Mouse (Mus musculus): ENCODE results near the gene Olfr554. TPM values are rescaled to one million over a fixed set of nuclear protein-coding genes. Genes with fewer than 3 reads are reported as not detected.
"Not testable (repeated sequence)": the region's sequence is repeated elsewhere in the genome, so short reads cannot be mapped to it uniquely, and the experiment has no call there.

The Olfr554 gene
- not detected for total RNA-seq (2021)
- long read RNA-seq, experiment 1: 0 reads
- long read RNA-seq, experiment 2: 0 reads

GRCm38 (mm10) chr7:102638132-102638531 is at the start of gene Olfr554:
Olfr554 (plus strand) TSS chr7:102638432.
- intact Hi-C loops (cut with DNase I; ENCODE audit: low total_unique reads): loop anchor here (5.0 kb wide), 1 partner anchor 126 kb away; no protein-coding TSS in a partner anchor
- DNase-seq: no peak

GRCm38 (mm10) chr7:102591786-102592185 is 46.4 kb upstream of the Olfr554 start, which contains the start of gene Olfr551:
Olfr551 (minus strand) TSS chr7:102591886.
- intact Hi-C loops (cut with DNase I; ENCODE audit: low total_unique reads): no loop called here
- no peak for DNase-seq

- no peak for DNase-seq
Measured at GRCm38 (mm10) chr7:102597378-102598031, 40.7 kb upstream of the Olfr554 start, which contains the start of gene Olfr552. Olfr552 (plus strand) TSS chr7:102597770.

GRCm38 (mm10) chr7:102618118-102618517 is 20.1 kb upstream of the Olfr554 start, which contains the start of gene Olfr553:
Olfr553 (minus strand) TSS chr7:102618218.
- no peak for DNase-seq
- intact Hi-C loops (cut with DNase I; ENCODE audit: low total_unique reads): no loop called here

More at GRCm38 (mm10) chr7:102597378-102598031, 40.7 kb upstream of the Olfr554 start, which contains the start of gene Olfr552:
- intact Hi-C loops (cut with DNase I; ENCODE audit: low total_unique reads): no loop called here

DNA sequence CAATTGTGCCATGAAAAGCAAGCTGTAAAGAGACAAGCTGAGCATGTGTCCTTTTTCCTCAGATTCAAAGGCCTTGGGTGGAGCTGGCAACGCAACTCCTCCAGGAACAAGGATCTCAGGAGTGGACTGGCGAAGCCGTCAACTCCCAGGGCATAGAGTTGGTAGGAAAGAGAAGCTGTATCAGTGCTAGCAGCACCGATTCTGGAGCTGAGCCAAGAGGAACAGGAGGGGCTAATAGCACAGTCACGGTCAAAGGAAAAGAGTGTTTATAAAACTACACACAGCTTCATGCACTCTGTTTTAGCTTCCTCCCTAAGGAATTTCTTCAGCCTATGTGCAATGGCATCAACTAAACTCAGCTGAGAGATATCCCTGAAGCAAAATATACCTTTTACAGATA is 18.6 kb upstream of the Olfr554 start:
- intact Hi-C loops (cut with DNase I; ENCODE audit: low total_unique reads): no loop called here
- no peak for DNase-seq

GRCm38 (mm10) chr7:102620368-102620767 is 17.9 kb upstream of the Olfr554 start:
- intact Hi-C loops (cut with DNase I; ENCODE audit: low total_unique reads); DNase-seq: not testable (repeated sequence)

DNA sequence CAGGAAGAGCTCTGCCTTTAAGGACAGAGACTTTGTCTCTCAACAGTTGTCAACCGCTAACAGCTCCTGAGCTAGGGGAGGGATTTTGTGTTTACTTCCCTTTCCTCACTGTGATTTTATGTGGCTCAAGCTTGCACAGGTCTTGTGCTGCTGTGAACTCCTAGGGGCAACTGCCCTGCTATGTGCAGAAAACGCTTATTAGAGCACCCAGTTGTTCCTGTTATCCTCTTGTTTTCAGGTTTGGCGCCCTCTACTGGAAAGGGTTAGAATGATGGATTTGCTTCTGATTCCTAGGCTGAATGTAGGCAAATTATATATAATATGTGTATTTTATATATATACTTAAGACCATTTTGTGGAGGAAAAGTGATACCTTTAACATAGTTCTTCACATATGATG is 1.6 kb upstream of the Olfr554 start:
- intact Hi-C loops (cut with DNase I; ENCODE audit: low total_unique reads): loop anchor here (5.0 kb wide), 1 partner anchor 124 kb away; no protein-coding TSS in a partner anchor
- DNase-seq: no peak

- DNase-seq; intact Hi-C loops (cut with DNase I; ENCODE audit: low total_unique reads): not testable (repeated sequence)
Measured at GRCm38 (mm10) chr7:102644945-102645344, 6.7 kb downstream of the Olfr554 start.

- intact Hi-C loops (cut with DNase I; ENCODE audit: low total_unique reads): no loop called here
- DNase-seq: no peak
Measured at GRCm38 (mm10) chr7:102658523-102658922, 20.3 kb downstream of the Olfr554 start, which contains the start of gene Olfr555. Olfr555 (plus strand) TSS chr7:102658823.

DNA sequence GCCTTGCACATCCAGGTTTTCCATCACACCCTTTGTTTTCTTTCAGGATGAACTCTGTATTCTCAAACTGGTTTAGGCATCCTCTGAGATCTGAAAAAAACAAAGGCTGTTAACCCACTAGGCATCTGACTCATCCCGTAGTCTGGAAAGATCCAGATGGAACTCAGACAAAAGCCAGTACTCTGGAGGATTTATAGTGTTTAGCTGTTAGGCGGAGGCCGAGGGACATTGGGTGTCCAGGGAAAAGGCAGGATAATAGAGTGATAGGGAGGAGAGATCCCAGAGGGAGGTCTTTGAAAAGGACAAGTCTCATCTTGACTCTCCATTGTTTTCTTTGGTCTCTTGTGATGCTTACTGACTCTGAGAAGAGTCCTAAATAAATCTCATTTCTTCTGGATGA is 26.4 kb downstream of the Olfr554 start, which contains the start of gene Olfr556:
Gene Olfr556, plus strand, starts transcription at position 301 of the 400 bp plus-strand sequence.
- DNase-seq: no peak
- intact Hi-C loops (cut with DNase I; ENCODE audit: low total_unique reads): loop anchor here (10.0 kb wide), 1 partner anchor 260 kb away; the partner anchor contains the start of gene Olfr572

DNA sequence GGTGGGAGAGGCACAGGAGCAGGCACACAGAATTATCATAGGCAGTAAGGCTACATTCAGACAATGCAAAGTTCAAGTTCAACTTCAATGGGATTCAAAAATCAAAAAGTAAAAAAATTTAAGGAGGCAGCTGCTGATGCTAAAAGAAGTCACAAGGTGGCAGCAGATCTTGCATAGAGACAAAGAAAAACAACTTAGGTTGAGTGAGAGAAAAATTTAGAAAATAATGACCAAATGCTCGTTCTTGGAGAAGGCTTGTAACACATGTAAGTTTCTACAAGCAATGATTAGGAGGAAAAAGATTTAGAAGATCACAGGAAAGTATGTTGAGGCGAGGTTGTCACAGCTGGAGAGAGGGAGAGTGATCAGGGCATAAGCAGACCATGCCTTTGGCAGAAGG is 27.1 kb downstream of the Olfr554 start:
- intact Hi-C loops (cut with DNase I; ENCODE audit: low total_unique reads): loop anchor here (10.0 kb wide), 1 partner anchor 259 kb away; the partner anchor contains the start of gene Olfr572
- no peak for DNase-seq

DNA sequence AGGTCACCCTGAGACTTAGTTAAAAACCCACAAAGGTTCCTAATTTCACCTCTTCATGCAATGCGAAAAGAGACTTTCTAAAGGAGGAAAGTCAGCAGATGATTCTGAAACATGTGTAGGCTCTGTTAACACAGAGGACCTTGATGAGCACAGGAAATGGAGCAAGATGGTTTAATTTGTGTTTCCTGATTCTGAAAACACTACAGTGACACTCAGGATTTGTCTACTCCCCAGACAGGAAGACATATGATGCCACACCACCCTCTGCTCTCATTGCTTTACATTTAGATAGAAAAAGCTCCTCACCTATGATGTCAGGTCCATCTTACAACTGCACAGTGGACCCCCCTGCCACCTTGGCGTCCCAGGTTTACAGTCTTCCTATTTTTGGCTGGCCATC is 38.0 kb downstream of the Olfr554 start:
- intact Hi-C loops (cut with DNase I; ENCODE audit: low total_unique reads): no loop called here
- DNase-seq: no peak

GRCm38 (mm10) chr7:102681916-102682315 is 43.7 kb downstream of the Olfr554 start:
- no peak for DNase-seq
- intact Hi-C loops (cut with DNase I; ENCODE audit: low total_unique reads): no loop called here

DNA sequence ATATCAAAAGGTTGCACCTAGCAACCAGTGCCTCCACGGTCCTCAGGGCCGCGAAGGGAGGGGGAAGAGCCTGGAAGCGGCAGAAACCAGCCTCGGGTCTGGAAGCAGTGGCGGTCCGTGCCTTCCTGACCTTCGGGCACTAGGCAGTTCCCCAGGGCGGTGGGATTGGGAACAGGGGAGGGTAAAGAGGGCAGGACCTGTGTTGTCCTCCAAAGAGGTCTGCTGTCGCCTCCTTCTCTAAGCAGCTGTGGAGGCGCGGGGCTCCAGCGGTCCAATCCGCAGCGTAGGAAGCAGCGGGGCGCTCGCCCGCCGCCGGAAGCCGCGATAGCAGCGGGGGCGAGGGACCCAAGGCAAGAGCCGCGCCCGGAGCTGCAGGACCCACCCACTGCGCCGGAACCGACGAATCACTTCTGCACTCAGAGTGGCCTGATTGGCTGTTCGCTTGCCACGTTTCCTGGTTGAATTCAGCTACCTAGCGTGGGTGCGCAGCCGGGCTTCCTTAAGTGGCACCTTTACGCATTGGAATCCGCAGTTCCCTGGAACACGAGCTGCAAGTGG is 48.8 kb downstream of the Olfr554 start, which contains the start of gene Trim68:
Gene Trim68, minus strand, starts transcription at position 384 of the 558 bp plus-strand sequence.
- peak; percentile 92 for DNase-seq
- intact Hi-C loops (cut with DNase I; ENCODE audit: low total_unique reads): no loop called here

Other genes starting within 250 kb of the Olfr554 start
- 10 to 100 TPM; 14.7 to 17.0 TPM for gene Rrm1, start 196.7 kb upstream of the Olfr554 start, total RNA-seq (2021)
- gene Olfr543, start 156.8 kb upstream of the Olfr554 start, total RNA-seq (2021): not detected
- gene Olfr544, start 150.1 kb upstream of the Olfr554 start, total RNA-seq (2021): not detected
- gene Olfr545, start 138.9 kb upstream of the Olfr554 start, total RNA-seq (2021): not detected
- gene Olfr547, start 103.7 kb upstream of the Olfr554 start, total RNA-seq (2021): not detected
- gene Olfr548-ps1, start 97.5 kb upstream of the Olfr554 start, total RNA-seq (2021): not detected
- gene Olfr549, start 88.6 kb upstream of the Olfr554 start, total RNA-seq (2021): not detected
- 1 to 10 TPM; 3.5 to 3.7 TPM for gene Trim21, start 72.9 kb upstream of the Olfr554 start, total RNA-seq (2021)
- under 1 TPM; 0.14 to 0.22 TPM for gene Olfr550, start 67.0 kb upstream of the Olfr554 start, total RNA-seq (2021)
- not detected for gene Olfr551, start 46.5 kb upstream of the Olfr554 start, total RNA-seq (2021)
- gene Olfr552, start 40.7 kb upstream of the Olfr554 start, total RNA-seq (2021): under 1 TPM in 1 of 2 experiments, not detected in 1; 0.16 TPM
- not detected for gene Olfr553, start 20.2 kb upstream of the Olfr554 start, total RNA-seq (2021)
- not detected for gene Olfr555, start 20.4 kb downstream of the Olfr554 start, total RNA-seq (2021)
- not detected for gene Olfr556, start 26.5 kb downstream of the Olfr554 start, total RNA-seq (2021)
- gene Trim68, start 48.9 kb downstream of the Olfr554 start, total RNA-seq (2021): 1 to 10 TPM; 4.0 to 4.2 TPM
- gene Olfr557, start 57.5 kb downstream of the Olfr554 start, total RNA-seq (2021): not detected
- gene Olfr558, start 63.8 kb downstream of the Olfr554 start, total RNA-seq (2021): 1 to 10 TPM; 2.5 to 2.6 TPM
- gene Olfr33, start 80.6 kb downstream of the Olfr554 start, total RNA-seq (2021): not detected
- not detected for gene Olfr559, start 89.1 kb downstream of the Olfr554 start, total RNA-seq (2021)
- gene Olfr560, start 120.9 kb downstream of the Olfr554 start, total RNA-seq (2021): not detected
- gene Olfr78, start 121.0 kb downstream of the Olfr554 start, total RNA-seq (2021): under 1 TPM; 0.66 to 0.69 TPM
- gene Olfr561, start 132.8 kb downstream of the Olfr554 start, total RNA-seq (2021): not detected
- gene Olfr564, start 165.0 kb downstream of the Olfr554 start, total RNA-seq (2021): not detected
- gene Olfr566, start 220.3 kb downstream of the Olfr554 start, total RNA-seq (2021): not detected
- not detected for gene Olfr568, start 238.7 kb downstream of the Olfr554 start, total RNA-seq (2021)